Mouse (Mus musculus) heart, embryonic 11.5 days (tissue): ENCODE results near the gene Tjp3. TPM values are rescaled to one million over a fixed set of nuclear protein-coding genes. Genes with fewer than 3 reads are reported as not detected.

ENCODE experiments used
- ATAC-seq: fragments of 200-750 bp; cut with Nextera tagmentation; replicated peaks from 2 replicates; pipeline ENCODE4 v1.8.0; 2017; ENCODE audit warnings: moderate library complexity; ENCODE audit not compliant: insufficient number of reproducible peaks, low FRiP score, low TSS enrichment
- H3K27ac ChIP-seq: fragments of 300-500 bp; sonication (generic); 2 replicates; pipeline ENCODE4 v1.5.1; 2014; ENCODE audit warnings: mild to moderate bottlenecking, low read depth, low read length
- H3K27me3 ChIP-seq: fragments of 300-500 bp; sonication (generic); 2 replicates; pipeline ENCODE4 v1.6.1; 2014; ENCODE audit warnings: mild to moderate bottlenecking, low read length, mixed read lengths; ENCODE audit not compliant: control insufficient read depth, insufficient read depth
- H3K36me3 ChIP-seq: fragments of 300-500 bp; sonication (generic); 2 replicates; pipeline ENCODE4 v1.6.1; 2014; ENCODE audit warnings: mild to moderate bottlenecking, low read length, moderate library complexity, mixed read lengths; ENCODE audit not compliant: control insufficient read depth, insufficient read depth
- H3K4me1 ChIP-seq: fragments of 300-500 bp; sonication (generic); 2 replicates; pipeline ENCODE4 v1.6.1; 2014; ENCODE audit warnings: low read length; ENCODE audit not compliant: control insufficient read depth, insufficient read depth
- H3K4me2 ChIP-seq: fragments of 300-500 bp; sonication (generic); 2 replicates; pipeline ENCODE4 v1.6.1; 2014; ENCODE audit warnings: mild to moderate bottlenecking, moderate library complexity
- H3K4me3 ChIP-seq: fragments of 300-500 bp; sonication (generic); 2 replicates; pipeline ENCODE4 v1.5.1; 2014; ENCODE audit warnings: low read depth, low read length
- H3K9ac ChIP-seq: fragments of 300-500 bp; sonication (generic); 2 replicates; pipeline ENCODE4 v1.6.1; 2014; ENCODE audit warnings: mild to moderate bottlenecking, low read depth, low read length, moderate library complexity
- H3K9me3 ChIP-seq: fragments of 300-500 bp; sonication (generic); replicated peaks from 2 replicates; pipeline ENCODE4 v1.6.1; 2016; ENCODE audit warnings: low read length; ENCODE audit not compliant: control insufficient read depth
- WGBS: fragments of 180-500 bp; shearing (Covaris S2); extraction: QIAGEN DNeasy Blood & Tissue Kit; methylation state at CpG from one replicate; pipeline ENCODE4 v1.1.7; 2014; ENCODE audit not compliant: insufficient replicate concordance; 5-methylcytosine and 5-hydroxymethylcytosine counted together
- polyA plus RNA-seq: library from polyadenylated mRNA; unstranded; fragments of >200 nt; fragmentation: Nextera tagmentation; extraction: Ambion mirVana; gene quantifications from 2 replicates; pipeline ENCODE4 v1.2.1, GENCODE M21; 2014

Gene Tjp3
- polyA plus RNA-seq, 1 experiment from 2014 or later, result 1.4 TPM

- Histone ChIP-seq H3K4me2 (peak overlapping the region; percentile 59), H3K9ac (peak overlapping the region; percentile 54; the same call in 1 of the 2 replicates), H3K27ac (peak overlapping the region; percentile 90), H3K36me3 (peaks cover 26% of the 10 kb centered on the region), H3K4me3 (peak overlapping the region; percentile 26; the same call in 1 of the 2 replicates), H3K4me1 (peaks cover 50% of the 10 kb centered on the region), H3K9me3 (no peaks in the 10 kb centered on the region), H3K27me3 (peaks cover 3% of the 10 kb centered on the region)
- WGBS, result 58% methylated on average over 10 of the region's 10 CpGs
- peak; percentile 47 for ATAC-seq
These were observed 38.0 kb upstream of the Tjp3 start for GRCm38 (mm10) chr10:81329194-81329975.

DNA sequence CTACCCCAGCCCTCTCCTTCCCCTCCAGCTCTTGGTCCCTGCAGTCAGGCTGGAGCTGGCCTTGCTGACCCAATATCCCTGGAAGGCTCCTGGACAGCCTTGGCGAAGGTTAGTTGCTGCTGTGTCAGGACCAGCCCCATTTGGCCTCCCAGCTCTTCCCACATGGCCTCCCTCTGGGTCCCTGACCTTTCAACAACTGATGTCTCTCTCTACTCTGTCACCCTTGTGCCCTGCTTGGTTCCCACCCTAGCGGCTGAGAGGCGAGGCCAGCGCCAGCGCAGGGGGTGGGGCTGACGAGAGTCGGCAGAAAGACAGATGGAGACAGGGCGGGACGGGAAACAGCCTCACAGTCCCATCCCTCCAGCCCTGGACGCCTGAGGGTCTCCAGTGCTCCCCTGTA, 37.0 kb upstream of the Tjp3 start, which contains the start of gene Tbxa2r:
TSS of gene Tbxa2r (plus strand) at position 346 of the 400 bp plus-strand sequence.
- no peaks in the 10 kb centered on the region for H3K9me3 ChIP-seq
- 3% methylated on average over 10 of the region's 10 CpGs for WGBS
- H3K36me3 ChIP-seq, result peaks cover 36% of the 10 kb centered on the region
- peaks cover 50% of the 10 kb centered on the region for H3K4me1 ChIP-seq
- H3K27me3 ChIP-seq, result peaks cover 3% of the 10 kb centered on the region
- H3K4me3 ChIP-seq, result peak within 1 kb of the TSS; percentile 26; the same call in 1 of the 2 replicates
- peak within 1 kb of the TSS; percentile 59 for H3K4me2 ChIP-seq
- peak; percentile 44 for ATAC-seq
- peak within 1 kb of the TSS; percentile 54 for H3K9ac ChIP-seq
- H3K27ac ChIP-seq, result peak within 1 kb of the TSS; percentile 90

- peak overlapping the region; percentile 54 for H3K9ac ChIP-seq
- peaks cover 3% of the 10 kb centered on the region for H3K27me3 ChIP-seq
- no peak overlapping the region for H3K4me3 ChIP-seq
- H3K4me2 ChIP-seq, result peak overlapping the region; percentile 59
- H3K9me3 ChIP-seq, result no peaks in the 10 kb centered on the region
- ATAC-seq, result peak; percentile 4; the same call in 1 of the 2 replicates
- H3K36me3 ChIP-seq, result peaks cover 41% of the 10 kb centered on the region
- 12% methylated on average over 2 of the region's 2 CpGs for WGBS
- peaks cover 50% of the 10 kb centered on the region for H3K4me1 ChIP-seq
- H3K27ac ChIP-seq, result peak overlapping the region; percentile 90
These were observed 36.6 kb upstream of the Tjp3 start for GRCm38 (mm10) chr10:81327959-81328358.

DNA sequence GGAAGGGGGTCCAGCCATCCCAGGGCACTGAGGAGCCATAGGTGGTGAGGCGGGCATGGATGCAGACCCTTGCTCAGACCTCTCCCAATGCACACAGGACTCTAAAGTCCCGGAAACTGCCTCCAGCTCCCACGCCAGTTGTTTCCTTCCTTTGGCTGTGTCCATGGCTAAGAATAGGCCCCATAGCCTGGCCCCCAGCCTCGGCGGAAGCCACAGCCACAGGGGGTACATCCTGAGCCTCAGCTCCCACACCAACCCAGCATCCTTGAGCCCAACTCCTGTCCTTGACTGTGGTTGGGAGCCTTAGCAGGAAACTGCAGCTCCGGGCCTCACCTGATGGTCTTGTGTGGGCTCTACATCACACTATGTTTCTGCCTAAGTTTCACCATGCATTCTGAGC, 35.5 kb upstream of the Tjp3 start:
- no peak overlapping the region; the same call in 1 of the 2 replicates for H3K4me2 ChIP-seq
- no peak for ATAC-seq
- no peaks in the 10 kb centered on the region; the same call in 1 of the 2 replicates for H3K27me3 ChIP-seq
- H3K4me3 ChIP-seq, result no peak overlapping the region
- WGBS, result 62% methylated on average over 6 of the region's 6 CpGs
- peaks cover 46% of the 10 kb centered on the region for H3K36me3 ChIP-seq
- peaks cover 52% of the 10 kb centered on the region for H3K4me1 ChIP-seq
- peak overlapping the region; percentile 68 for H3K27ac ChIP-seq
- H3K9me3 ChIP-seq, result no peaks in the 10 kb centered on the region
- no peak overlapping the region for H3K9ac ChIP-seq

DNA sequence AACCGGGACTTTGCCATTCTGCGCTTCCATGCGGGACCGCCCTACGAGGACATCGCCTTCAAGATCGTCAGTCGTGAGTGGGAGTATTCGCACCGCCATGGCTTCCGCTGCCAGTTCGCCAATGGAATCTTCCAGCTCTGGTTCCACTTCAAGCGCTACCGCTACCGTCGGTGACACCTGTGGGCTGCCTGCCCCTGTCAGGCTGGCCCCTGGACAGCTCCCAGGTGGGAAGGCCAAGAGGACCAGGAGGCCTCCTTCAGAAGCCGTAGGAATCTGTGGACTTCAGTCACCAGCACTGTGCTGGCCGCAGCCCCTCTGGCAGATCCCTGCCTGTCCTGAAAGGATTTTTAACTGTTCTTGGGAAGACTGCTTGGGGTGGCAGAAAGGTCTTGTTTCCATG, 34.4 kb upstream of the Tjp3 start:
- WGBS, result 91% methylated on average over 18 of the region's 18 CpGs
- Histone ChIP-seq H3K27ac (no peak overlapping the region), H3K36me3 (peaks cover 46% of the 10 kb centered on the region), H3K4me1 (peaks cover 52% of the 10 kb centered on the region), H3K9me3 (no peaks in the 10 kb centered on the region), H3K9ac (no peak overlapping the region), H3K27me3 (no peaks in the 10 kb centered on the region), H3K4me2 (no peak overlapping the region), H3K4me3 (no peak overlapping the region)
- no peak for ATAC-seq

DNA sequence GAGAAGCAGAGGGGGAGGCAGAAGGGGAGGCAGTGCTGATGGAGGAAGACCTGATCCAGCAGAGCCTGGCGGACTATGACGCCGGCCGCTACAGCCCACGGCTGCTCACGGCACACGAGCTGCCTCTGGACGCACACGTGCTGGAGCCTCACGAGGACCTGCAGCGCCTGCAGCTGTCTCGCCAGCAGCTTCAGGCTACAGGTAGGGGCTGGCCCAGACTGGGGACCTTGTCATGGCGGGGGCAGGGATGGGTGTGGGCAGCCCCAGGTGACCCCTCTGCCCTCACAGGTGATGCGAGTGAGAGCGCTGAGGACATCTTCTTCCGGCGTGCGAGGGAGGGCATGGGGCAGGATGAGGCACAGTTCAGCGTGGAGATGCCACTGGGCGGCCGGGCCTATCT, 33.8 kb upstream of the Tjp3 start:
- peaks cover 46% of the 10 kb centered on the region for H3K36me3 ChIP-seq
- WGBS, result 94% methylated on average over 21 of the region's 21 CpGs
- peaks cover 47% of the 10 kb centered on the region for H3K4me1 ChIP-seq

GRCm38 (mm10) chr10:81323791-81324530, 32.6 kb upstream of the Tjp3 start:
- Histone ChIP-seq H3K9ac (no peak overlapping the region), H3K36me3 (peaks cover 46% of the 10 kb centered on the region), H3K27ac (no peak overlapping the region), H3K9me3 (no peaks in the 10 kb centered on the region), H3K4me2 (no peak overlapping the region), H3K27me3 (no peaks in the 10 kb centered on the region), H3K4me1 (peaks cover 43% of the 10 kb centered on the region), H3K4me3 (no peak overlapping the region)
- 94% methylated on average over 18 of the region's 18 CpGs for WGBS
- no peak for ATAC-seq

More for the DNA sequence above, 33.8 kb upstream of the Tjp3 start:
- Histone ChIP-seq H3K27me3 (no peaks in the 10 kb centered on the region), H3K9me3 (no peaks in the 10 kb centered on the region), H3K9ac (no peak overlapping the region), H3K27ac (no peak overlapping the region), H3K4me3 (no peak overlapping the region), H3K4me2 (no peak overlapping the region)
- no peak for ATAC-seq

- H3K27ac ChIP-seq, result no peak overlapping the region
- H3K9ac ChIP-seq, result no peak overlapping the region
- no peaks in the 10 kb centered on the region for H3K9me3 ChIP-seq
- H3K4me1 ChIP-seq, result peaks cover 41% of the 10 kb centered on the region
- peaks cover 46% of the 10 kb centered on the region for H3K36me3 ChIP-seq
- no peak for ATAC-seq
- WGBS, result 90% methylated on average over 23 of the region's 23 CpGs
- H3K27me3 ChIP-seq, result no peaks in the 10 kb centered on the region
- H3K4me2 ChIP-seq, result no peak overlapping the region
- H3K4me3 ChIP-seq, result no peak overlapping the region
These were observed 31.9 kb upstream of the Tjp3 start for GRCm38 (mm10) chr10:81323141-81323775.
